Mouse (Mus musculus): Measurements from ENCODE around the gene Klrb1a.
"Not testable (repeated sequence)": the region's sequence is repeated elsewhere in the genome, so short reads cannot be mapped to it uniquely, and the experiment has no call there.

- TF ChIP-seq CTCF (conservative IDR thresholded peaks at IDR 0.05; ENCODE audit: low read length); NANOG (IDR thresholded peaks at IDR 0.05; ENCODE audit: borderline replicate concordance, low read length); POU5F1 (IDR thresholded peaks at IDR 0.05; ENCODE audit: borderline replicate concordance, low read length): not testable (repeated sequence)
Measured at GRCm38 (mm10) chr6:128650827-128651226, 27.5 kb upstream of the Klrb1a start.
